Mouse (Mus musculus) urinary bladder, postnatal 0 days (tissue): ENCODE data around the gene Tmem159. TPM values are rescaled to one million over a fixed set of nuclear protein-coding genes. Genes with fewer than 3 reads are reported as not detected.

Experiments used
- polyA plus RNA-seq: library from polyadenylated mRNA; unstranded; fragments of >200 nt; fragmentation: Nextera tagmentation; extraction: Ambion mirVana; gene quantifications from 2 replicates; pipeline ENCODE4 v1.2.1, GENCODE M21; 2015

Gene Tmem159
- 184 and 186 TPM in 2 replicates for polyA plus RNA-seq

GRCm38 (mm10) chr7:120102164-120102972 lies at the start of gene Tmem159:
Gene Tmem159, plus strand, starts transcription at chr7:120102353.

GRCm38 (mm10) chr7:120095180-120095579 lies 7.0 kb upstream of the Tmem159 start, which contains the start of gene Dnah3:
Gene Dnah3, minus strand, starts transcription at chr7:120095280.

GRCm38 (mm10) chr7:120145191-120145590 lies 43.0 kb downstream of the Tmem159 start, which contains the start of gene Zp2:
Gene Zp2, minus strand, starts transcription at chr7:120145291.

Other genes starting within 250 kb of the Tmem159 start
- gene Lyrm1, start 206.5 kb upstream of the Tmem159 start, polyA plus RNA-seq: 9.1 and 10.6 TPM in 2 replicates
- gene Dcun1d3, start 206.1 kb upstream of the Tmem159 start, polyA plus RNA-seq: 9.5 and 10.0 TPM in 2 replicates
- not detected in 2 replicates for gene Dnah3, start 7.1 kb upstream of the Tmem159 start, polyA plus RNA-seq
- not detected in 2 replicates for gene Zp2, start 42.9 kb downstream of the Tmem159 start, polyA plus RNA-seq
- gene Anks4b, start 71.5 kb downstream of the Tmem159 start, polyA plus RNA-seq: not detected in 2 replicates
- gene Crym, start 99.8 kb downstream of the Tmem159 start, polyA plus RNA-seq: 3.0 and 3.9 TPM in 2 replicates
- not detected in 2 replicates for gene Abca14, start 101.6 kb downstream of the Tmem159 start, polyA plus RNA-seq
- not detected in 2 replicates for gene Abca15, start 226.3 kb downstream of the Tmem159 start, polyA plus RNA-seq